Mouse (Mus musculus) limb, embryonic 11.5 days (tissue): ENCODE results near the gene Arpc4. TPM values are rescaled to one million over a fixed set of nuclear protein-coding genes. Genes with fewer than 3 reads are reported as not detected.

ENCODE experiments used
- ATAC-seq: fragments of 200-750 bp; cut with Nextera tagmentation; 2 replicates; pipeline ENCODE4 v1.8.0; 2017; ENCODE audit warnings: low read depth; ENCODE audit not compliant: insufficient number of reproducible peaks, low FRiP score, low TSS enrichment
- DNase-seq: peaks from one replicate; pipeline ENCODE4 v3.0.0-alpha.2; 2015; ENCODE audit warnings: low spot score
- H3K27ac ChIP-seq: fragments of 300-500 bp; sonication (generic); replicated peaks from 2 replicates; pipeline ENCODE4 v1.5.1; 2014; ENCODE audit warnings: low read depth, mild to moderate bottlenecking, low read length
- H3K27me3 ChIP-seq: fragments of 300-500 bp; sonication (generic); 2 replicates; pipeline ENCODE4 v1.6.1; 2014; ENCODE audit warnings: mild to moderate bottlenecking, low read length, mixed read lengths; ENCODE audit not compliant: control insufficient read depth, insufficient read depth
- H3K36me3 ChIP-seq: fragments of 300-500 bp; sonication (generic); 2 replicates; pipeline ENCODE4 v1.6.1; 2014; ENCODE audit warnings: mild to moderate bottlenecking, low read length, moderate library complexity, mixed read lengths; ENCODE audit not compliant: control insufficient read depth, insufficient read depth
- H3K4me1 ChIP-seq: fragments of 300-500 bp; sonication (generic); 2 replicates; pipeline ENCODE4 v1.6.1; 2014; ENCODE audit warnings: low read length, mixed read lengths; ENCODE audit not compliant: control insufficient read depth, insufficient read depth
- H3K4me2 ChIP-seq: fragments of 300-500 bp; sonication (generic); 2 replicates; pipeline ENCODE4 v1.6.1; 2014; ENCODE audit warnings: low read depth, mild to moderate bottlenecking, moderate library complexity; ENCODE audit not compliant: severe bottlenecking
- H3K4me3 ChIP-seq: fragments of 300-500 bp; sonication (generic); 2 replicates; pipeline ENCODE4 v1.5.1; 2014; ENCODE audit warnings: low read depth, low read length
- H3K9ac ChIP-seq: fragments of 300-500 bp; sonication (generic); 2 replicates; pipeline ENCODE4 v1.6.1; 2014; ENCODE audit warnings: mild to moderate bottlenecking, low read length
- H3K9me3 ChIP-seq: fragments of 300-500 bp; sonication (generic); 2 replicates; pipeline ENCODE4 v1.6.1; 2016; ENCODE audit warnings: low read length; ENCODE audit not compliant: control insufficient read depth
- WGBS: fragments of 180-500 bp; shearing (Covaris S2); extraction: QIAGEN DNeasy Blood & Tissue Kit; methylation state at CpG from one replicate; pipeline ENCODE4 v1.1.7; 2014; 5-methylcytosine and 5-hydroxymethylcytosine counted together
- polyA plus RNA-seq: library from polyadenylated mRNA; unstranded; fragments of >200 nt; fragmentation: Nextera tagmentation; extraction: Ambion mirVana; gene quantifications from 2 replicates; pipeline ENCODE4 v1.2.1, GENCODE M21; 2014

The Arpc4 gene
- polyA plus RNA-seq, 1 experiment from 2014 or later: 197 TPM

GRCm38 (mm10) chr6:113402094-113402493 lies 24.2 kb downstream of the Arpc4 start:
- no peak overlapping the region for H3K4me2 ChIP-seq
- H3K36me3 ChIP-seq: no peaks in the 10 kb centered on the region
- H3K4me3 ChIP-seq: no peak overlapping the region
- ATAC-seq: no peak
- H3K27ac ChIP-seq: no peak overlapping the region
- H3K4me1 ChIP-seq: no peaks in the 10 kb centered on the region
- WGBS: 91% methylated on average over 13 of the region's 13 CpGs
- no peak overlapping the region for H3K9ac ChIP-seq
- H3K27me3 ChIP-seq: no peaks in the 10 kb centered on the region
- H3K9me3 ChIP-seq: no peaks in the 10 kb centered on the region
- no peak for DNase-seq

- DNase-seq: no peak
- no peak for ATAC-seq
- WGBS: 86% methylated on average over 12 of the region's 12 CpGs
Observed at GRCm38 (mm10) chr6:113404649-113405448, 26.9 kb downstream of the Arpc4 start.

DNA sequence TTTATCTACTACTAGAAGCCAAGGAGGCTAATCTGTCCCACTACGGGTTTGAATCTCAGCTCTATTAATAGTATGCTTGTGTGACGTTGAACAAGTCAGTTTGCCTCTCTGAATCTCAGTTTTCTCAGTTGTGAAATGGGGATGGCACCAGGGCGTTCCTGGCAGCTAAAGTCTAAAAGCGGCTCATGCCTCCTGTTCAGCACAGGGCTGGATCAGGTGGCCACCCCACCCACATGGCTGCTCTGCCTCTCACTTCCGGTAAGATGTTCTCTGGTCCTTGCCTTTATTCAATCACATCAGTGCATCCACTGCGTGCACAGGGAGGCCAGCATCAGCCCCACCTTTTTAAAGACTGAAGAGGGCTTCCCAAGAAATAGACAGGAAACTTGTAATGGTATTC lies 27.6 kb downstream of the Arpc4 start:
- no peaks in the 10 kb centered on the region for H3K9me3 ChIP-seq
- H3K4me1 ChIP-seq: no peaks in the 10 kb centered on the region
- ATAC-seq (no peak), DNase-seq (no peak)
- no peaks in the 10 kb centered on the region for H3K27me3 ChIP-seq
- H3K27ac ChIP-seq: no peak overlapping the region
- H3K9ac ChIP-seq: no peak overlapping the region
- WGBS: 87% methylated on average over 6 of the region's 6 CpGs
- H3K36me3 ChIP-seq: peaks cover 3% of the 10 kb centered on the region; the same call in 1 of the 2 replicates
- H3K4me2 ChIP-seq: no peak overlapping the region
- H3K4me3 ChIP-seq: no peak overlapping the region

More at GRCm38 (mm10) chr6:113404649-113405448, 26.9 kb downstream of the Arpc4 start:
- Histone ChIP-seq H3K27ac (no peak overlapping the region), H3K4me2 (no peak overlapping the region), H3K4me1 (no peaks in the 10 kb centered on the region), H3K4me3 (no peak overlapping the region), H3K27me3 (no peaks in the 10 kb centered on the region), H3K9me3 (no peaks in the 10 kb centered on the region), H3K9ac (no peak overlapping the region), H3K36me3 (peaks cover 3% of the 10 kb centered on the region; the same call in 1 of the 2 replicates)

DNA sequence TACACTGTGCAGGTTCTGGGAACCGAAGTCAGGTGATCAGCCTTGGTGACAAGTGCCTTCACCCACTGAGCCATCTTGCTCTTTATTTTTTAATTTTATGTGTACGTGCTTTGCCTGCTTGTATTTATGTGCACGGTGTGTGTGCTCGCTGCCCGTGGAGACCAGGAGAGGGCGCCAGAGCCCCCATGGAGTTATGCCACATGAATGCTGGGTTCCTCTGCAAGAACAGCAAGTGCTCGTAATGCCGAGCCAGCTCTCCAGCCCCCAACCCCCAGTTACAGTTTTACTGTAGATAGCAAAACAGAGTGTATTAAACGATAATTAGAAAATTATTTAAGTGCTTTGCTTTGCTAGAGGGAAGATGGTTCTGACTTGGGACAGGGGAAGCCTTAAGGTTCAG lies 28.8 kb downstream of the Arpc4 start:
- DNase-seq (no peak), ATAC-seq (no peak)
- H3K4me2 ChIP-seq: no peak overlapping the region
- 74% methylated on average over 9 of the region's 9 CpGs for WGBS
- no peak overlapping the region for H3K27ac ChIP-seq
- no peaks in the 10 kb centered on the region for H3K9me3 ChIP-seq
- peaks cover 3% of the 10 kb centered on the region; the same call in 1 of the 2 replicates for H3K36me3 ChIP-seq
- no peak overlapping the region for H3K9ac ChIP-seq
- no peaks in the 10 kb centered on the region for H3K4me1 ChIP-seq
- H3K27me3 ChIP-seq: no peaks in the 10 kb centered on the region
- H3K4me3 ChIP-seq: no peak overlapping the region

- Histone ChIP-seq H3K27ac (no peak overlapping the region), H3K4me2 (no peak overlapping the region), H3K9ac (no peak overlapping the region), H3K9me3 (no peaks in the 10 kb centered on the region), H3K36me3 (peaks cover 6% of the 10 kb centered on the region; the same call in 1 of the 2 replicates), H3K27me3 (no peaks in the 10 kb centered on the region), H3K4me3 (no peak overlapping the region), H3K4me1 (no peaks in the 10 kb centered on the region)
- 64% methylated on average over 1 of the region's 1 CpGs for WGBS
- ATAC-seq (no peak), DNase-seq (no peak)
Observed at GRCm38 (mm10) chr6:113410001-113410400, 32.1 kb downstream of the Arpc4 start.

DNA sequence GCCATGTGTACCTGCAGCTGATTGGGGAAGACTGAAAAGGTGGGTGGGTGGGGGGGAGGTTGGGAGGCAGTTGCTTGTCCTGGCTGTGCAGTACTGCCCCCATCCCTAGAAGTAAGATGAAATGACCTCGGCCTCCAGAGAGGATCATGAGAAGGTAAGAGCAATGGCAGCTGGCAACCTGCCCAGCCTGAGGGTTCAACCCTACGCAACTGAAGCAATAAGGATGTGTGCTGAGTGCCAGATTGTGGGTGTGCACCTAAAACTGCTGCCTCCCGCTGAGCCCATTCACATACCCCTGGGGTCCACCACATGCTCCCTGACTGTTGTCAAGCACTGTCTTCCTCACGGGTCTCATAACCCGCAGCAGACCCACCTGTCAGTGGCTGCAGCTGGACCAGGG lies 38.5 kb downstream of the Arpc4 start:
- DNase-seq: no peak
- Histone ChIP-seq H3K9ac (no peak overlapping the region), H3K9me3 (no peaks in the 10 kb centered on the region), H3K4me1 (peaks cover 7% of the 10 kb centered on the region; the same call in 1 of the 2 replicates), H3K27me3 (no peaks in the 10 kb centered on the region), H3K27ac (no peak overlapping the region), H3K36me3 (peaks cover 3% of the 10 kb centered on the region; the same call in 1 of the 2 replicates), H3K4me2 (no peak overlapping the region), H3K4me3 (no peak overlapping the region)
- no peak for ATAC-seq
- WGBS: 86% methylated on average over 5 of the region's 5 CpGs

- H3K27me3 ChIP-seq: no peaks in the 10 kb centered on the region
- peak overlapping the region; percentile 64 for H3K4me3 ChIP-seq
- no peaks in the 10 kb centered on the region for H3K9me3 ChIP-seq
- ATAC-seq (peak; percentile 32), DNase-seq (no peak)
- H3K36me3 ChIP-seq: peaks cover 3% of the 10 kb centered on the region; the same call in 1 of the 2 replicates
- peak overlapping the region; percentile 84 for H3K9ac ChIP-seq
- H3K4me1 ChIP-seq: peaks cover 7% of the 10 kb centered on the region; the same call in 1 of the 2 replicates
- WGBS: 15% methylated on average over 16 of the region's 16 CpGs
- no peak overlapping the region; the same call in 1 of the 2 replicates for H3K27ac ChIP-seq
- peak overlapping the region; percentile 96 for H3K4me2 ChIP-seq
Observed at GRCm38 (mm10) chr6:113418441-113419198, 40.7 kb downstream of the Arpc4 start.

GRCm38 (mm10) chr6:113419199-113419587 lies 41.3 kb downstream of the Arpc4 start, which contains the start of gene Rpusd3:
Gene Rpusd3, minus strand, starts transcription at chr6:113419340.
- Histone ChIP-seq H3K4me3 (peak within 1 kb of the TSS; percentile 64), H3K27ac (no peak within 1 kb of the TSS; the same call in 1 of the 2 replicates), H3K36me3 (peaks cover 3% of the 10 kb centered on the region; the same call in 1 of the 2 replicates), H3K9ac (peak within 1 kb of the TSS; percentile 84), H3K9me3 (no peaks in the 10 kb centered on the region), H3K27me3 (no peaks in the 10 kb centered on the region), H3K4me1 (peaks cover 7% of the 10 kb centered on the region; the same call in 1 of the 2 replicates), H3K4me2 (peak within 1 kb of the TSS; percentile 96)
- DNase-seq: peak; percentile 99
- WGBS: under 1% methylated on average over 25 of the region's 25 CpGs
- ATAC-seq: peak; percentile 94
